Mouse (Mus musculus): ENCODE measurements around the gene Rpl3l. TPM values are rescaled to one million over a fixed set of nuclear protein-coding genes. Genes with fewer than 3 reads are reported as not detected.
"Not testable (repeated sequence)": the region's sequence is repeated elsewhere in the genome, so short reads cannot be mapped to it uniquely, and the experiment has no call there.

Gene Rpl3l
- polyA plus RNA-seq, 1 experiment from 2014 or later, result 0.34 TPM

DNA sequence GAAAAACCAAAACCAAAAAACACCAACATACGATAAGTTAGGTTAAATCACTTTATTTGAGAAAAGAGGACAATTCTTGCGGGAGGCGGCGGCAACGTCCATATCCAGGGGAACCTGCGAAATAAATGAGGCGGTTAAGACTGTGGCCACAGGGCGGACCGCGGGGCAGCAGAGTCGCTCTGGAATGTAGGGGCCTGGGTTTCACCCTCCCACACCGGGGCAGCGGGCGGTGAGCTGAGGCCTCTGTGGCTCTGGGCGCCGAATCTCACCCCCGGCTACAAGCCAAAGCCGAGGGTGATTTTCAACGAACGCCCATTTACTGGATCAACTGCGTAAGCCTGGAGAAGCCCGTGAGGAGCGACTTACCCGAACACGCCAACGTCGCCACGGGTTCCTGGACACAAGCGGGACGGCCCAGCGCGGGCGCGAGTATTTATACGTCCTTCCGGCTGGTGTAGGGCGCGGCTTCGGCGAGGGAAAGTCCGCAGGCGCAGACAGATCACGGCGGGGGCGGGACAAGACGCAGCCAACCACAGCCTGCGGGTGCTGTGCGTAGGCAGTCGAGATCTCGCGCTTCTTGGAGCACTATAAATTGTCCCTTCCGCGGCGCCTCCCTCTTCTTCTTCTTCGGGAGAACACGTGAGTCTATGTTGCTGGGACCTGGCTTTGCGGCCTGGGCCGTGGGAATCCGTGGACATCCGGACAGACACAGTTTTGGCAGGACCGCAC, 8.0 kb upstream of the Rpl3l start:
- Histone ChIP-seq H3K4me3 (peak overlapping the region; percentile 95), H3K4me1 (replicated peaks) (peaks cover 29% of the 10 kb centered on the region), H3K9ac (peak overlapping the region; percentile 98), H3K36me3 (peaks cover 41% of the 10 kb centered on the region), H3K27me3 (replicated peaks) (no peaks in the 10 kb centered on the region), H3K4me2 (peak overlapping the region; percentile 84), H3K27ac (ENCODE audit: poor library complexity, severe bottlenecking) (peak overlapping the region; percentile 93), H3K9me3 (replicated peaks) (no peaks in the 10 kb centered on the region)
- under 1% methylated on average over 61 of the region's 61 CpGs for WGBS
- peak; percentile 98 for ATAC-seq (ENCODE audit: insufficient number of reproducible peaks, low FRiP score)

DNA sequence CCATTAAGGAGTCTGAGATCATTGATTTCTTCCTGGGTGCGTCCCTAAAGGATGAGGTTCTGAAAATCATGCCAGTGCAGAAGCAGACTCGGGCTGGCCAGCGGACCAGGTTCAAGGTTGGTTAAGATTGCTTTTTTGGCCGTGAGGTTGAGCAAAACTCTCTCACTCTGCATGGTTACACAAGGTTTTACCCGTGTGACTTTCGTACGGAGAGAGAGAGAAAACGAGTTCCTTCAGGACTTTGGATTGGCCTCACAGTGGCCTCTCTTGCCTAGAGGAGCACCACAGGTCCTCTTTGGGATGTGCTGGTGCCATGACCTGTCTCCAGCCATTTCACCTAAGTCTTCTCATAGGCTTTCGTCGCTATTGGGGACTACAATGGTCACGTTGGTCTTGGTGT, 7.0 kb upstream of the Rpl3l start:
- peak overlapping the region; percentile 95 for H3K4me3 ChIP-seq
- ATAC-seq (ENCODE audit: insufficient number of reproducible peaks, low FRiP score); H3K27me3 ChIP-seq (replicated peaks); H3K9me3 ChIP-seq (replicated peaks): not testable (repeated sequence)
- peak overlapping the region; percentile 84 for H3K4me2 ChIP-seq
- peaks cover 29% of the 10 kb centered on the region for H3K4me1 ChIP-seq (replicated peaks)
- H3K36me3 ChIP-seq, result peaks cover 37% of the 10 kb centered on the region
- WGBS, result under 1% methylated on average over 11 of the region's 11 CpGs
- H3K9ac ChIP-seq, result peak overlapping the region; percentile 86
- 0 out of 2 replicates have a peak overlapping the region, but pooled peaks have one; percentile 83 for H3K27ac ChIP-seq (ENCODE audit: poor library complexity, severe bottlenecking)

DNA sequence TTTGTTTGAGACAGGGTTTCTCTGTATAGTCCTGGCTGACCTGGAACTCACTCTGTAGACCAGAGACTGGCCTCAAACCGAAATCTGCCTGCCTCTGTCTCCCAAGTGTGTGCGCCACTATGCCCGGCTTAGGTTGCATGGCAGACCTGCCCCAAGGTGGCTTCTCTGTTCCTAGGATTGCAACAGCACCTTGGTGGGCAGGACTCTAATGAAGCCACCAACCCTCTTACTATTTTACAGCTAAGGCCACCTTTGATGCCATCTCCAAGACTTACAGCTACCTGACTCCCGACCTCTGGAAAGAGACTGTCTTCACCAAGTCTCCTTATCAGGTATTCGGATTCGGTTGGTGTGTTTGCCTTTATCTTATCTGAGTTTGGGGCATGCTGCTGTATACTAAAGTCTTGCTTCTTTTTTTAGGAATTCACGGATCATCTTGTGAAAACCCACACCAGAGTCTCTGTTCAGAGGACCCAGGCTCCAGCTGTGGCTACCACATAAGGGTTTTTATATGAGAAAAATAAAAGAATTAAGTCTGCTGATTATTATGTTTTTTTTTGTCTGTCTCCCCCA, 6.2 kb upstream of the Rpl3l start:
- not testable (repeated sequence) for H3K27ac ChIP-seq (ENCODE audit: poor library complexity, severe bottlenecking); H3K27me3 ChIP-seq (replicated peaks); H3K9me3 ChIP-seq (replicated peaks); ATAC-seq (ENCODE audit: insufficient number of reproducible peaks, low FRiP score)
- Histone ChIP-seq H3K4me3 (peak overlapping the region; percentile 95), H3K4me1 (replicated peaks) (peaks cover 29% of the 10 kb centered on the region), H3K9ac (peak overlapping the region; percentile 80), H3K4me2 (peak overlapping the region; percentile 84), H3K36me3 (peaks cover 32% of the 10 kb centered on the region)
- WGBS, result 33% methylated on average over 7 of the region's 7 CpGs

DNA sequence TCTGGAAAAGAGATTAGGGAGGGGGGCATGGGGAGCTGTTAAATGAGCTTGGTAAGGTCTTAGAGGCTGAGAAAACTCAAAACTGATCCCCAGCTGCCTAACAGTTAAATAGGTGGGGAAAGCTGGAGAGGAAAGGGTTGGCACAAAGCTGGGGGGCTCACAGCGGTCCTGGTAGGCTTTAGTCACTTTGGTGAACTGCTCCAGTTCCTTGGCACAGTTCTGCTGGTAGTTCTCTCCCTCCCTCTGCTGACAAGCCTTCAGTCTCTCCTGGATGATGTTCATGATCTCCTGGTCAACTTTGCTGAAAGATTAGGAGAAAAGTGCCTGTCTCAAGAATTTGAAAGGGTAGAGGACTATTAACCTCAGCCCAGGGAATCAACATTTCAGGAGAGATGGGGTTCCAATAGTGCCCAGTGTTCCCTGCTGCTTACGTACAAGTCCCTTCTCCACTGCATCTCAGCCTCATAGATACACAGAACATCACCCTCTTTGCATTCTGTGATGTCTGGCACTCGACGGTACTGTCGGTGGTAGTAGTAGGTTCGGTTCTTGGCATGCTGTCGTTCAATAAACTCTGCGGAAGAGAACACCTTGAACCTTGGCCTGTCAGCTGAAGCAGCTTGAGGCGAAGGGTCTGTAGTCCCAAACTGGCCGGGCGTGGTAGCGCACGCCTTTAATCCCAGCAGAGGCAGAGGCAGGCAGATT, 5.2 kb upstream of the Rpl3l start:
- H3K27me3 ChIP-seq (replicated peaks), result 0 out of 2 replicates have a peak, but pooled peaks cover 1% of the 10 kb centered on the region
- 33% methylated on average over 13 of the region's 13 CpGs for WGBS
- peak overlapping the region; percentile 51; the same call in 1 of the 2 replicates for H3K9ac ChIP-seq
- peak overlapping the region; percentile 17 for H3K4me3 ChIP-seq
- peaks cover 29% of the 10 kb centered on the region for H3K4me1 ChIP-seq (replicated peaks)
- no peak for ATAC-seq (ENCODE audit: insufficient number of reproducible peaks, low FRiP score)
- H3K36me3 ChIP-seq, result peaks cover 31% of the 10 kb centered on the region
- H3K27ac ChIP-seq (ENCODE audit: poor library complexity, severe bottlenecking), result no peak overlapping the region
- no peaks in the 10 kb centered on the region for H3K9me3 ChIP-seq (replicated peaks)
- peak overlapping the region; percentile 84 for H3K4me2 ChIP-seq

DNA sequence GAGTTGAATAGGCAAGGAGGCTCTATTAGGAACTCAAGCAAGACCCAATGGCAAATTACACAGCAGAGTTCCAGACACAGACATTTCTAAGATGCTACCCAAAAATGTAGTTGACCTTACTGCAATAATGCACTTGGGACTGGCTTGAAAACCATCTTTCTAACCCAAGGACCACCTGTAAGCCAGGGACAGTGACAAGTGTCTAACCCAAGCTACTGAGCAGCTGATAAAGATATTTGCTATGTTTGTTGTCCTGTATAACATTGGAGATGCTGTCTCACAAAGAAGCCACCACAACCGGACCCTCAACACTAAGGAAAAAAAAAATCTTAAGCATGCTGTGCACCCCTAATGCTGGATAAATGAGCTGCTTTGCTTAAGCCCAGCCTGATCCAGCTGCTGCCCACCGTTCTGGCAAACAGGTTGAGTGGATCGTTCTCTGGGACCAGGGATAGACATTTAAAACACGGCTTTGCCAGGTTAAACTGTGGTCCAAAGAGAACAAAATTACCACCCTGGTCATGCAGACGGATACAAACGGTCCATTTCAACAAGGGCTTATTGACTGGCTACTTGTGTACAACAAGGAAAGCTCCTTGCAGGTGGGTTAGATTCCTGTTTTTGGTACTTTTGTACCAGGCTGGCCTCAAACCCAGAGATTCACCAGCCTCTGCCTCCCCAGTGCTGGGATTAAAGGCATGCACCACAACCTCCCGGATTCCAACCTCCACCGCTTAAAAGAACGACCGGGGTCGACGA, 4.3 kb upstream of the Rpl3l start:
- no peaks in the 10 kb centered on the region for H3K9me3 ChIP-seq (replicated peaks)
- H3K4me2 ChIP-seq, result peak overlapping the region; percentile 84
- peaks cover 22% of the 10 kb centered on the region for H3K36me3 ChIP-seq
- 2% methylated on average over 12 of the region's 12 CpGs for WGBS
- ATAC-seq (ENCODE audit: insufficient number of reproducible peaks, low FRiP score), result no peak
- peaks cover 10% of the 10 kb centered on the region; the same call in 1 of the 2 replicates for H3K27me3 ChIP-seq (replicated peaks)
- H3K9ac ChIP-seq, result peak overlapping the region; percentile 93
- peaks cover 29% of the 10 kb centered on the region for H3K4me1 ChIP-seq (replicated peaks)
- H3K27ac ChIP-seq (ENCODE audit: poor library complexity, severe bottlenecking), result peak overlapping the region; percentile 91
- peak overlapping the region; percentile 79 for H3K4me3 ChIP-seq

DNA sequence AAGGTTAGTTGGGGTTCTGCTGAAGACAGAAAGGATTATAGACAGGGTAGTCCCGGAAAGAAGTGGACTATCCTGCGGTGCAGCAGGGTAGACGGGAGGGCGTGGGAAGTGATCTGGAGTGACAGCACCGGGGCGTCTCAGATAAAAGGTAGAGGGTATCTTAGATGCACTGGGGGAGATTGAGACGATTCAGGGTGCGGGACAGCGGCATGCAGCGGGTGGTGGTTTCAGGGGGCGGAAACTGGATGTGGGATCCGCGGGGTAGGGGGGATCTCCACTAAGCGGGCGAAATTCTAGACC, 3.8 kb upstream of the Rpl3l start:
- peak; percentile 4; the same call in 1 of the 2 replicates for ATAC-seq (ENCODE audit: insufficient number of reproducible peaks, low FRiP score)

DNA sequence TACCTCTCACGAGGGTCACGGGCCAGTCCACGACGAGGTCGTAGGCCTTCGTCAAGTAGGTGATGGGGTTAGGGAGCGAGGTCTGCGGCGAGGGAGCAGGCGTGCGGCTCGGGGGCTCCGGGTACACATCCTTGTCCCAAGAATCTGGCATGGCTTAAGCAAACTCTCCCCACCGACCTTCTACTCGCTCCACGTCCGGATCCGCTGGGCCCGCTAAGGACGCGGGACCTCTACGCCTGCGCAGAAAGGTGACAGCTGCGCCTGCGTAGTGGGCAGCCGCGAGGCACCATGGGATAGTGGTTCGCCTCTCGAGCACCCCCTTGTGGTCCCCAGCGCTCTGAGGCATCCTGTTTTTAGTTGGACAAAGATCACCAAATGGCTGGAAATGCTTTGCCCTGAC, 3.4 kb upstream of the Rpl3l start, which contains the start of gene Ndufb10:
Ndufb10 (minus strand) TSS at position 295 of the 400 bp plus-strand sequence.
- under 1% methylated on average over 30 of the region's 30 CpGs for WGBS
- H3K27ac ChIP-seq (ENCODE audit: poor library complexity, severe bottlenecking), result peak within 1 kb of the TSS; percentile 91
- H3K4me3 ChIP-seq, result peak within 1 kb of the TSS; percentile 79
- ATAC-seq (ENCODE audit: insufficient number of reproducible peaks, low FRiP score), result peak; percentile 82
- H3K36me3 ChIP-seq, result peaks cover 17% of the 10 kb centered on the region
- peak within 1 kb of the TSS; percentile 93 for H3K9ac ChIP-seq
- peaks cover 25% of the 10 kb centered on the region for H3K4me1 ChIP-seq (replicated peaks)
- no peaks in the 10 kb centered on the region for H3K9me3 ChIP-seq (replicated peaks)
- peaks cover 10% of the 10 kb centered on the region; the same call in 1 of the 2 replicates for H3K27me3 ChIP-seq (replicated peaks)
- H3K4me2 ChIP-seq, result peak within 1 kb of the TSS; percentile 84

More for the DNA sequence above, 3.8 kb upstream of the Rpl3l start:
- Histone ChIP-seq H3K9me3 (replicated peaks) (no peaks in the 10 kb centered on the region), H3K36me3 (peaks cover 17% of the 10 kb centered on the region), H3K27me3 (replicated peaks) (peaks cover 10% of the 10 kb centered on the region; the same call in 1 of the 2 replicates), H3K27ac (ENCODE audit: poor library complexity, severe bottlenecking) (peak overlapping the region; percentile 91), H3K4me2 (peak overlapping the region; percentile 84), H3K4me3 (peak overlapping the region; percentile 79), H3K9ac (peak overlapping the region; percentile 93), H3K4me1 (replicated peaks) (peaks cover 25% of the 10 kb centered on the region)
- WGBS, result under 1% methylated on average over 15 of the region's 15 CpGs

DNA sequence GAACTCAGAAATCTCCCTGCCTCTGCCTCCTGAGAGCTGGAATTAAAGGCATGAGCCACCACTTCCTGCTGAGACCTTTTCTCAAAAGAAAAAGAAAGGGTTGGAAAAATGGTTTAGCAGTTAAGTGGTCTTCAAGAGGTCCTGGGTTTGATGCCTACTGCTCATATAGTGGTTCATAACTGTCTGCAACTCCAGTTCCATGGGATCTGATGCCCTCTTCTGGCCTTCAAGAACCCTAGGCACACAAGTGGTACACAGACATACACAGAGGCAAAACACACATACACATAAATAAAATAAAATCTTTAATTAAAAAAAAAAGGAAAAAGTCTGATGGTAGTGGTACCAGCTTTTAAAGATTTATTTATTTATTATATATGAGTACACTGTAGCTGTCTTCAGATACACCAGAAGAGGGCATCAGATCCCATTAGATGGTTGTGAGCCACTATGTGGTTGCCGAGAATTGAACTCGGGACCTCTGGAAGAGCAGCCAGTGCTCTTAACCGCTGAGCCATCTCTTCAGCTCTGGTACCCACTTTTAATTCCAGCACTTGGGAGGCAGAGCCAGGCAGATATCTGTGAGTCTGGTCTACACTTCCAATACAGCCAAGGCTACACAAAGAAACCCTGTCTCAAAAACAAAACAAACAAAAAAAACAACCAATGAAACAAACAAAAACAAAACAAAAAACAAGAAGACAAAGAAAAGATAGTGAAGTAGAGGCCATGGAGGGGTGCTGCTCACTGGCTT, 1.8 kb upstream of the Rpl3l start:
- peaks cover 10% of the 10 kb centered on the region; the same call in 1 of the 2 replicates for H3K27me3 ChIP-seq (replicated peaks)
- WGBS, result 64% methylated on average over 3 of the region's 3 CpGs
- H3K9me3 ChIP-seq (replicated peaks), result no peaks in the 10 kb centered on the region
- H3K36me3 ChIP-seq, result peaks cover 17% of the 10 kb centered on the region
- H3K9ac ChIP-seq, result no peak overlapping the region
- H3K4me2 ChIP-seq, result no peak overlapping the region
- no peak for ATAC-seq (ENCODE audit: insufficient number of reproducible peaks, low FRiP score)
- no peak overlapping the region for H3K4me3 ChIP-seq
- peaks cover 25% of the 10 kb centered on the region for H3K4me1 ChIP-seq (replicated peaks)
- H3K27ac ChIP-seq (ENCODE audit: poor library complexity, severe bottlenecking), result no peak overlapping the region

DNA sequence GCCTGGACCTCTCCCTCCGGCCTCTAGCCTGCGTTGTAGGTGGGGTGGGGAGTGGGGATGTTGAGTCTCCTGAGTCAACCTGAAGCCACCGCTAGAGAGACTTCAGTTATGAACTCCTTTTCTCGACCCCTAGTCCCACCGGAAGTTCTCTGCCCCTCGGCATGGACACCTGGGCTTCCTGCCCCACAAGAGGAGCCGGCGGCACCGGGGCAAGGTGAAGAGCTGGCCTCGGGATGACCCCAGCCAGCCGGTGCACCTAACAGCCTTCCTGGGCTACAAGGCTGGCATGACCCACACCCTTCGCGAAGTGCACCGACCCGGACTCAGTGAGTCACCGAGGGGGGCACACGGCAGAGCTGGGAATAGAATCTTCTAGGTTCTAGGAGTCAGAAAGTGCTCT, 564 bp downstream of the Rpl3l start:
- H3K4me1 ChIP-seq (replicated peaks), result peaks cover 17% of the 10 kb centered on the region
- H3K9me3 ChIP-seq (replicated peaks), result no peaks in the 10 kb centered on the region
- no peak overlapping the region for H3K9ac ChIP-seq
- H3K4me2 ChIP-seq, result no peak overlapping the region
- ATAC-seq (ENCODE audit: insufficient number of reproducible peaks, low FRiP score), result no peak
- H3K4me3 ChIP-seq, result no peak overlapping the region
- no peak overlapping the region for H3K27ac ChIP-seq (ENCODE audit: poor library complexity, severe bottlenecking)
- no peaks in the 10 kb centered on the region for H3K36me3 ChIP-seq
- H3K27me3 ChIP-seq (replicated peaks), result peaks cover 10% of the 10 kb centered on the region; the same call in 1 of the 2 replicates
- 65% methylated on average over 17 of the region's 17 CpGs for WGBS

DNA sequence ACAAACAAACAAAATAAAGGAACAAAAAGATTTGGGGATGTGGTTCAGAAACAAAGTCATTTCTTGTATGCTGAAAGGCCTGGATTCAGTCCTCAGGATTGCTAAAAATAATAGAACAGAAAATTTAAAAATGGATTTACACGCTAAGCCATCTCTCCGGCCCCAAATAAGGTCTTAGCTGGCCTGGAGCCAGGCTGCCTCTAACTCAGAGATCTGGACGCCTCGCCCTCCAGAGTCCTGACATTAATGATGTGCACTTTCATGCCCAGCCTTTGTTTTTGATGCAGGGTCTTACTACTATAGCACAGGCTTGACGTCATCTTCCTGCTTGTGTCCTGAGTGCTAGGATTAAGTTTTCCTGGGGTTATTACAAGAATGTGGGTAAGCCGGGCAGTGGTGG, 1.4 kb downstream of the Rpl3l start:
- Histone ChIP-seq H3K27me3 (replicated peaks) (peaks cover 10% of the 10 kb centered on the region; the same call in 1 of the 2 replicates), H3K9ac (no peak overlapping the region), H3K27ac (ENCODE audit: poor library complexity, severe bottlenecking) (no peak overlapping the region), H3K4me2 (no peak overlapping the region), H3K9me3 (replicated peaks) (no peaks in the 10 kb centered on the region), H3K4me3 (no peak overlapping the region), H3K4me1 (replicated peaks) (peaks cover 13% of the 10 kb centered on the region), H3K36me3 (no peaks in the 10 kb centered on the region)
- WGBS, result 72% methylated on average over 6 of the region's 6 CpGs
- no peak for ATAC-seq (ENCODE audit: insufficient number of reproducible peaks, low FRiP score)
